15 mouse cellular contexts compared by ENCODE assay signal in the genomic region with DNA sequence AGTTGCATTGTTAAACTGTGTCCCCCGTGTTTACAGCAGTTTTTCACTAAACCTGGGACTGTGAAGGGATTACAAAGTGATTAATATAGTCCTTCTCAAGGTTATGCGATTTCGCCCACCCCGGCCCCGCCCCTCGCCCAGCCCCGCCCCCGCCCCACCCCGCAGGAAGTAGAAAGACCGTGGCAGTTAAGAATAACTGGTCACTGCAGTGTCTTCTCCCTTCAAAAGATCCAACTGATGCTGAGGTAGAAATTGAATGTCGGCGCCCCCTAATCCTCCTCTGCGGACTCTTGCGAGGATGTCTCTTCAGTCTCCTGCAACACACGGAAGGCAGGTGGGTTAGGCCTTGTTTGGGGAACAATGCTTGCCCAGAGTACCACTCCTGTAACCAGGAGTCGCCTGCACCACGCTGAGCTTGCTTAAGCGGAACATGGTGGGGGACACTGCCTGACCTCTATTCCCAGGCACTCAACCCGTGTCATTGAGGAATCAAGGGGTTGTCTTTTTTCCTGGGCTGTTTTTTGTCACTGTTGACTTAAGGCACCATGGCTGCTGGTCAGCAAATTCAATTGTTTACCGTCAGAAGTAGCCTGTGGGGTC.
DNase-seq lines count a peak whose midpoint lies in the region; ATAC-seq lines count a peak whose summit lies in the region.
"Had no signal": no experiment of that assay in that cellular context is flagged by ENCODE, and none has a peak within 500 bp of the region (broad histone marks: within the 10 kb centered on the region; RNA-seq: fewer than 3 reads in every experiment).

No protein-coding gene starts in this region.

- H3K9ac ChIP-seq in embryonic facial prominence, embryonic 15.5 days: no peak overlapping the region
- no peak overlapping the region for H3K9ac ChIP-seq in limb, embryonic 15.5 days
- H3K9ac ChIP-seq: forebrain, embryonic 15.5 days had no signal

- H3K9me3 ChIP-seq in megakaryocyte, embryonic 14.5 days: peaks cover 6% of the 10 kb centered on the region; the same call in 1 of the 2 replicates
- no peaks in the 10 kb centered on the region for H3K9me3 ChIP-seq in embryonic facial prominence, embryonic 15.5 days (replicated peaks)
- no peaks in the 10 kb centered on the region for H3K9me3 ChIP-seq in limb, embryonic 15.5 days
- H3K9me3 ChIP-seq: forebrain, embryonic 15.5 days; hindbrain, embryonic 10.5 days had no signal

- 65% methylated on average over 20 of the region's 20 CpGs for WGBS in embryonic facial prominence, embryonic 15.5 days
- 74% methylated on average over 20 of the region's 20 CpGs for WGBS in limb, embryonic 15.5 days

- no peak for DNase-seq in adrenal gland, postnatal 36 days
- DNase-seq: adrenal gland, postnatal 14 days; embryo, embryonic 11 days; gastrocnemius, adult 2 months; kidney, adult 9 months; layer of hippocampus, adult 9-11 months; right cerebral cortex, postnatal 4 days had no signal

- peaks cover 13% of the 10 kb centered on the region for H3K4me1 ChIP-seq in megakaryocyte, embryonic 14.5 days
- H3K4me1 ChIP-seq in embryonic facial prominence, embryonic 15.5 days: peaks cover 24% of the 10 kb centered on the region
- peaks cover 30% of the 10 kb centered on the region for H3K4me1 ChIP-seq in limb, embryonic 15.5 days

- peak overlapping the region; percentile 62 for H3K4me3 ChIP-seq in megakaryocyte, embryonic 14.5 days (replicated peaks)
- no peak overlapping the region for H3K4me3 ChIP-seq in embryonic facial prominence, embryonic 15.5 days (replicated peaks)
- H3K4me3 ChIP-seq in limb, embryonic 15.5 days: no peak overlapping the region
- H3K4me3 ChIP-seq: forebrain, embryonic 15.5 days; gastrocnemius, adult 2 months; hindbrain, embryonic 10.5 days had no signal

- H3K4me2 ChIP-seq in embryonic facial prominence, embryonic 15.5 days (replicated peaks): no peak overlapping the region
- H3K4me2 ChIP-seq in limb, embryonic 15.5 days: no peak overlapping the region
- H3K4me2 ChIP-seq: forebrain, embryonic 15.5 days had no signal

- no peak for ATAC-seq in megakaryocyte, adult 5-6 weeks (ENCODE audit: poor library complexity, severe bottlenecking)
- ATAC-seq in embryonic facial prominence, embryonic 15.5 days (ENCODE audit: insufficient number of reproducible peaks, low FRiP score, low TSS enrichment, low read depth): no peak
- ATAC-seq in limb, embryonic 15.5 days (ENCODE audit: insufficient number of reproducible peaks, low FRiP score, low TSS enrichment, low read depth): no peak
- no peak for ATAC-seq in monocyte, adult 5-6 weeks (replicated peaks; ENCODE audit: insufficient number of reproducible peaks, low FRiP score, low TSS enrichment, poor library complexity, severe bottlenecking)
- no peak for ATAC-seq in cerebellum, adult (ENCODE audit: insufficient number of reproducible peaks, low FRiP score, low TSS enrichment)
- ATAC-seq: forebrain, embryonic 15.5 days had no signal

- H3K27me3 ChIP-seq in megakaryocyte, embryonic 14.5 days (replicated peaks): no peaks in the 10 kb centered on the region
- no peaks in the 10 kb centered on the region for H3K27me3 ChIP-seq in embryonic facial prominence, embryonic 15.5 days
- no peaks in the 10 kb centered on the region for H3K27me3 ChIP-seq in limb, embryonic 15.5 days
- H3K27me3 ChIP-seq: forebrain, embryonic 15.5 days had no signal

- peaks cover 16% of the 10 kb centered on the region for H3K36me3 ChIP-seq in megakaryocyte, embryonic 14.5 days (replicated peaks; ENCODE audit: low read length)
- no peaks in the 10 kb centered on the region for H3K36me3 ChIP-seq in embryonic facial prominence, embryonic 15.5 days
- no peaks in the 10 kb centered on the region for H3K36me3 ChIP-seq in limb, embryonic 15.5 days
- H3K36me3 ChIP-seq: forebrain, embryonic 15.5 days had no signal

- 0 out of 2 replicates have a peak overlapping the region, but pooled peaks have one; percentile 55 for H3K27ac ChIP-seq in embryonic facial prominence, embryonic 15.5 days (replicated peaks)
- H3K27ac ChIP-seq in limb, embryonic 15.5 days: peak overlapping the region; percentile 28; the same call in 1 of the 2 replicates
- H3K27ac ChIP-seq: forebrain, embryonic 15.5 days; gastrocnemius, adult 2 months; hindbrain, embryonic 10.5 days had no signal
